Mouse (Mus musculus): Measurements from ENCODE around the gene Pkp3.

- TF ChIP-seq GATA1 (IDR thresholded peaks at IDR 0.05; ENCODE audit: low read length) (no peak), TAL1 (IDR thresholded peaks at IDR 0.05; ENCODE audit: low read length) (no peak)
Observed at GRCm38 (mm10) chr7:141041661-141042060, 36.4 kb upstream of the Pkp3 start.

Measured in erythroblast, embryonic 14.5 days (primary cell).